Mouse (Mus musculus) sigmoid colon, adult 10 weeks (tissue): ENCODE results near the gene Smim26. TPM values are rescaled to one million over a fixed set of nuclear protein-coding genes. Genes with fewer than 3 reads are reported as not detected.

Experiments used
- polyA plus RNA-seq: library from polyadenylated mRNA; stranded (reverse); fragments of 350-450 nt; fragmentation: Illumina TruSeq; extraction: RNeasy Lipid Tissue Mini Kit (QIAGEN cat#74804); gene quantifications from one replicate; pipeline ENCODE4 v1.2.3, GENCODE M21; 2014; ENCODE audit warnings: low read depth, low replicate concordance

Gene Smim26
- 23.1 TPM for polyA plus RNA-seq

GRCm38 (mm10) chr2:144593951-144594651 lies at the start of gene Smim26:
Smim26 (plus strand) TSS chr2:144594054.

GRCm38 (mm10) chr2:144550529-144550928 lies 43.3 kb upstream of the Smim26 start, which contains the start of gene Rbbp9:
Rbbp9 (minus strand) TSS chr2:144550869.

GRCm38 (mm10) chr2:144555820-144556552 lies 37.9 kb upstream of the Smim26 start, which contains the start of gene Sec23b:
Sec23b (plus strand) TSS chr2:144556229.

GRCm38 (mm10) chr2:144599831-144600687 lies 6.2 kb downstream of the Smim26 start, which contains the start of gene Dtd1:
Dtd1 (plus strand) TSS chr2:144599897.

Other genes with a start within 250 kb of the Smim26 start
- gene Kat14, start 225.1 kb upstream of the Smim26 start, polyA plus RNA-seq, result 6.9 TPM
- gene Pet117, start 225.1 kb upstream of the Smim26 start, polyA plus RNA-seq, result 6.8 TPM
- gene Dzank1, start 66.6 kb upstream of the Smim26 start, polyA plus RNA-seq, result 1.7 TPM
- gene Polr3f, start 66.3 kb upstream of the Smim26 start, polyA plus RNA-seq, result 37.8 TPM
- 64.1 TPM for gene Rbbp9, start 43.2 kb upstream of the Smim26 start, polyA plus RNA-seq
- 82.3 TPM for gene Sec23b, start 37.8 kb upstream of the Smim26 start, polyA plus RNA-seq
- gene Dtd1, start 5.8 kb downstream of the Smim26 start, polyA plus RNA-seq, result 10.7 TPM
- gene Scp2d1, start 229.6 kb downstream of the Smim26 start, polyA plus RNA-seq, result not detected